Mouse (Mus musculus): Measurements from ENCODE around the gene Gsc.
A peak's percentile ranks its signal among the peaks of the same experiment; 100 is the strongest.
"Not testable (repeated sequence)": the region's sequence is repeated elsewhere in the genome, so short reads cannot be mapped to it uniquely, and the experiment has no call there.

The Gsc gene

DNA sequence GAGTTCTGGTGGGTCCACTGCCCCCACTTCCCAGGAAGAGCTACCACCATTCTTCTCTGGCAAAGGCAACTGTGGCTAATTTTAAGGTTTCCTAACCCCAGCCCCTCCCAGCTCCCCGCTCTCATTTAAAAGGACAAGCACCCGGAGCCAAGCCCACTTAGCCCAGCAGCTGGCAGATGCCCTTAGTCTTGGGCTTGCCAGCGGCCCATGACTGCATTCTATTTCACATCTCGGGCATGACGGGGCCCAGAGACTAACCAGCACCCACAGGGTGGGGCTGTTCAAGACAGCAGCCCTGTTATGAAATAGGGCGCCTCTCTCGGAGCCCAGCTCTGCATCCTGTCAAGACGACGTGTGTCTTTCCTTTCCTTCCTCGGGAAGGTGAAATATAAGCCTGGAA lies 22.9 kb downstream of the Gsc start:
- no peak for DNase-seq

DNA sequence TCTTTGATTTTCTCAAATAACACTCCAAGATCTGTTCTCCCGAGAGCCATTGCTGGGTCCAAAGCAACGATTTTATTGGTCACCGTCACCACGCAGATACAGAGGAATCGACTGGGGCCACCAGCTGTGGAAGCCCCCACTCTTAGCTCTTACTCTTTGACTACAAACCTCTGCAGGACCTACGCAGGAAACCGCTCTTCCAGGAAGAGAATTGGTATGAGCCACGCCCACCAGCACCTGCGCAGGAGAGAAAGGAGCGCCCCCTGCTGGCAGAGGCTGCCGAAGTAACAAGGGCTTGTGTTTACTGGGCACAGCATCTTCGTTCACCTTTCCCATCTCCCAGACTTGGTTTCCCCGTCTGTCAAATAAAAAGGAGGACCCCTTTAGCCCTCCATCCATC lies 25.0 kb downstream of the Gsc start:
- DNase-seq = no peak

DNA sequence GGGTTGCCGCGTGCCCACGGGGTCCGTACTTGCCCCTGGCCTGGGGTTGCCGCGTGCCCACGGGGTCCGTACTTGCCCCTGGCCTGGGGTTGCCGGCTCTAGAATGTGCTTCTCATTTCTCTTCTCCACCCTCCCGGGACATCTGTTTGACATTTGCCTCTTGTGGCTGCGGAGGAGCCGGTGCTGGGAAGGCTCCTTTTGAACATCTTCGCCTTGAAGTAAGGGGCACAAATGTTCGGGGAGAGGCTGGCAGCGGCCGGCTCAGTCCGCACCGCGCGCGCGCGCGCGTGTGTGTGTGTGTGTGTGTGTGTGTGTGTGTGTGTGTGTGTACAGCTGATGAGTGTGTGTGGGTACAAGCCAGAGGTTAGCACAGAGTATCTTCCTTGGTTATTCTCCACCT lies 26.1 kb downstream of the Gsc start:
- DNase-seq = not testable (repeated sequence)

DNA sequence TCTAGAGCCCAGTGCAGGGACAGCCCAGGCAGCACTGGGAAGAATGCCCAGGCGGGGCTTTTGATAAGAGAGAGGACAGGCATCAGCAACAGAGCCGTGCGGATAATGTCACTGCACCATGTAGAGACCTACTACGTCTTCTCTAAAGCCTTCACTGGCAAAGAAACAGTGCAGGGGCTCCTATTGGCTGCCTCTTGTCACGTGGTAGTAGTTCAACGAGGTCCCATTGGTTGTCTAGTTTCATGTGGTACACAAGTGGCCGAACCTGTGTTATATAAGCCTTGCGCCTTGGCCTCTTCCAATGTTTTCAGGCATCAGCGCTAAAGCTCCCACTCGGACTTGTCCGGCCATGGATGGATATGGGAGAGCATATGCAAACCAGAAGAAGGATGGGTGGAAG lies 29.4 kb downstream of the Gsc start:
- DNase-seq = no peak

DNA sequence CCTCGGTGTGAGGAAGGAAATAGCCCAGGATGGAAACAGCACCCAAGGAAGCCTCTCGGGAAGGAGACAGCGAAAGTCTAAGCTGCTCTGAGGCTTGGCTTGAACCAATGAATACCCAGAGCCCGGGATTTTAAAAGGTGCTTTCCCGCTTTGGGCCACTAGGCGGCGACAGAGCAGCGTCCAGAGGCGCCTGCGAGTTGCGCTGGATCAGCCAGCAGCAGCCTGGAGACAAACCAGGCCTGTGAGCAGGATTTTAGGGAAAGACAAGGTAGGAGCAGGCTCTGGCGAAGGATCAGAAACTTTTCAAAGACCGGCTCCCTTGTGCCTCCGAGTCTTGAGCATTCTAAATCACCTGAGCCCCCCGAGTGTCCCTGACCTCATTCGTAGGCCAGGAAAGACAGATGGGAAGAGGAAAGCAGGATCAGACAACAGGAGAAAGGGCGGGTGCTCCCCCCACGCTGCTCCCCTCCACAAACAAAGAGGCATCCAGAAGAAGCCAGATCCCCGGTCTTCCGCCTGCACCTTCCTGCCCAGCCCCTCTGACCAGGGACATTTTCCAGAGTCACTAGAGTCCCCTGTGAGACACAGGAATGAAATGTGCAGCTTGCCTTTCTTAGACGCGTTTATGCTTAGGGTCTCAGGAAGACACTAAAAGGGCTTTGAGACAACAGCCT lies 32.9 kb downstream of the Gsc start:
- DNase-seq = peak; percentile 70

DNA sequence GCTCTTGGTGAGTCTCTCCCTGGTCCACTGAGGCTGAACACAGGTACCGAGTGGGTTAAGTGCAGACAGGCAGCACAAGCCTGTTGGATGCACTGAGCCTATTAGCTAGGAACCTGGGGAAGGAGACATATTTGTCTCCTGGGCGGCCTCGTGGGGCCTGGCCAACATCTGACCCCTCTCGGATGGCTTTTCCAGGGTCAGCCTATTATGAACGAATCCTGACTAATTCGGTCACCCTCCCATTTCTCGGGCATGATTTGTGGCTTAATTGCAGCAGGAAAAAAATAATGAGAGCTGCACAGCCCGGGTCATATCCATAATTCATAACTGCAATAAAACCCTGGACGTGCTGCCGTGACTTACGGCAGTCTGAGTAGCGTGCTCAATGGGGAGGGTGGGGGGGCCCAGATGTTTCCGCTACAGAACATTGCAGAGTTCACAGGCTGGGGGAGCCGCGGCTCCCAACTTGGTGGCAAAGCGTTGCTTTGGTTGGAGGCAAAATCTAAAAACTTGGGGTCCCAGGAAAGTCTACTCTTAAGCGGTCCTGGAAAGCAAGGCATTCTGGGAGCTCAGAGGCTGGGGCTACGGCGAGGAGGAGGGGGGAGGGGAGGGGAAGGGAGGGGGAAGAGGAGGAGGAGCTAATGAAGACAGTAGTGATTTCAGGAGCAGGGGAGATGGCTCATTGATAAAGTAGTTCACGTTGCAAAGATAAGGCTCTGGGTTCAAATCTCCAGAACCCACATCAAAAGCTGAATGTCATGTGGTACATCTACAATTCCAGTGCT lies 39.0 kb downstream of the Gsc start:
- DNase-seq = no peak

DNA sequence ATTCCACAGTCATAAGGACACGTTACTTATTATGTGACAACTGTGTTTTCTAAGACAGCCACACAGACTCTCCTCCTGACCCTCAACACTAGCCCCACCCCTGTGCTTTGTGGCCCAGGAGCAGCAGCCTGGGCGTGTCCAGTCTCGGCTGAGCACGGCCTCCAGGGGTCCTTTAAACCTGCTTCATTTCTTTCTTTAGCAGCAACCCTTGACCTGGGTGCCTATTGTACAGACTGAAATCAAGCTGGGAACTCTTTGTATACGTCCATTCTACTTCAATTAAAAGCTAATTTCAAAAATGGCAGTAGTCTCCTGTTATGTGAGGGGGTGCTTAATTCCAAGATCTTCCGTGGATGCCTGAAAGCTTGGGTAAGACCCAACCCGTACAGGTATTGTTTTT lies 39.9 kb downstream of the Gsc start:
- DNase-seq = no peak

DNA sequence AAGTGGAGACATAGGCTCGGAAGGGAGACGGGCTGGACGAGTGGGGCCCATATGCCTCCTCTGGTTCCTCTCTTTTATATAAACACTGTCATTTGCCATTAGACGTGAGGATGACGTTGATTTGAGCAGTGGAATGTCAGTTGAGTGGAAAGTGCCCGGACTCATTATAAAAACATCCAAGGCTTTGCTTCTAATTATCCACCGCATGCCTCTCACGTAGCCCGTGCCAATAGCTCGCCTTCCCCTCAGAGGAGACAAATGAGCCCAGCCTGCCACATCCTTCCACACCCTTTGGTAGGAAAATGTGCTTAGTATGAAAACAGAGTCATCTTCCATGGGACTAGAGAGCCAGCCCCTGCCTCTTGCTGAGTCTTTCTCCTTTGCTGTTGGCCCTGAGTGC lies 41.8 kb downstream of the Gsc start:
- no peak for DNase-seq

DNA sequence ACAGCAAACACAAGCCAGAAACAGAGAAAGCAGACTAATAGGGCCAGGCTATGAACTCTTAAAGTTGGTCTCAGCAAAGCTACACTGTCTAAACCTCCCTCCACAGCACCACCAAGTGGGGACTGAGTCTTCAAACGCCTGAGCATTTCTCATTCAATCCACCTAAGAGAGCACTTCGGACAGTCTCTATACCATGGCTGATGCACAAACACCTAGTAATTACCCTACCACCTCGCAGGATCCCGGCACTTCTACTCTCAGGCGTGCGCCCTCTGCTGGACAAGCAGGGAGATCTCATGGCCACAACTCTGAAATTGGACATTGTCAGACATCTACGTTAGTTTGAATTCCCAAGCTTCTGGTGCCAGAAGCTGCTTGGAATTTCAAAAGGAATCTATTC lies 46.2 kb downstream of the Gsc start:
- no peak for DNase-seq

DNA sequence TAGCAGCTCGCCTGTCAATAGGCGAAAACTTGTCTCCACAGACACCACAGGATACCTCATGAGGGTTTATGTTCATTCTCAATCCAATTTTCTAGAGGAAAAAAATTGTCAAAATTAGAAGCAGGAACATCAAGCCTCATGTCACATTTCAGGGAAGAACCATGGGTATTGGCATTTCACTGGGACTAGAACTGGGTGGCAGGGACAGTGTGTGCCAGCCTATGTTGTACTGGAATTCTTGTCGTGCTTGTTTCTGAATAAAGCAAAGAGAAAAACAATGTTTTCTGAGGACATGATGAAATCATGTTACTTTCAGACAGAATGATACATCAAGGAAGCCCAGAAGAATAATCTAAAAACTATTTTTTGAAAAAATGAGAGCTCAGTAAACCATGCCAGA lies 47.5 kb downstream of the Gsc start:
- DNase-seq = no peak

DNA sequence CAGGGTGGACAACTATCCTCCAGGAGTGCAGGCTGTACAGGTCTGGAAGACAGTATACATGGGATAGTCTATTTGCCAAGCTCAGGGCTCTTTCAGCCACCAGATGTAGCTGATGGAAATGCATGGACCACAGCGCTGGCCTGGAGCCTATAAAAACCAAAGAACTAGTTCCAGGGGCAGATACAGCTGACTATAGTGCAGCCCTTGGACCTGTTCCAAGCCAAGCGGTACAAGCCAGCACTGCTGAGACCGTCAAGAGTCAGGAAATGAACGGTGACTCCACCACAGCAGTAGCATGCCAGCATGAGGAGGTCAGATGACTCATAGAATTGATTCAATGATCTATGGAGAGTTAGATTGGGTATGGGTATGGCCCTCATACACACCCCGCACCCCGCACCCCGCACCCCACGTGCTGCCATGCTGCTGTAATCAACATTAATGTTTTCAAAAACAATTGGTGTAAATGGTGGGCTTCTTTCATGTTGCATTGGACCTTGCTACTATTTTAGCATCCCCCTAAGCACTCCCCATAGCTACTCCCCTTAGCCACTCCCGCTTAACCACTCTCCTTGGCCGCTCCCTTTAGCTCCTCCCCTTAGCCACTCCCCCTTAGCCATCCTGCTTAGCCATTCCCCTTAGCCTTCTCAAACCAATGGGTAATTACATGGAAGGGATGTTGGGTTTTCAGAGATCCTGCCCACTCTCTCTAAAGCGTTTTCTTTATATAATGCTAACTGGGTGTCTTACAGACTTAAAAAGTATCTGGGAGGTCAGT lies 50.3 kb downstream of the Gsc start:
- DNase-seq = no peak

All from layer of hippocampus, adult 9-11 months (tissue).